ENCODE assay signal across 7 mouse cellular contexts in the genomic region with DNA sequence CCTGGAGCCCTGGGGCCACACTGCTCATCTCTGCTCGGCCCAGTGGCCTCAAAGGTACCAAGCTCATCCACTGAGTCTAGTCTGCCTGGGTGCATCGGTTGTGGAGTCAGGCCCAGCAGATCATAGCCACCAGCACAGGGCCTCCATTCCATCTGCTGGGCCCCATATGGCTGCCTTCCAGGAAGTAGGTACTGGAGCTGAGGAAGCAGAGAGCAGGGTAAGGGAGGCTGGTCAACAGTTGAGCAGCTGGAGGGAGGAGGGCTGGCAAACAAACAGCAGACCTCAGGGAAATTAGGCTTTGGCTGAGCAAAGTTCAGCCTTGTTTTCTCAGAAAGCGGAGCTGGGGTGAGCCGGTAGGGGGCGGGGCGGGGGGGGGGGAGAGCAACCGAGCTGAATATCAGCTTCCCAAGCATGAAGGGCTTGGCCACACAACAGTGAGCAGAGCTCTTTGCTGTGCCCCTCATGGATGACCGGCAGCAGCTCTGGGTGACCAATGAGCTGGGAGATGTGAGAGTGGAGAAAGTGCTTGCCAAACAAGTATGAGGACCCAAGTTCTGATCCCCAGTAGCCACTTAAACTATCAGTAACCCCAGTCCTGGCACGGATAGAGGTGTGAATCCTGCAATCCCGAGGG.
DNase-seq lines count a peak whose midpoint lies in the region; ATAC-seq and TF ChIP-seq lines count a peak whose summit lies in the region.

No protein-coding gene starts in this region.

- no peaks in the 10 kb centered on the region for H3K9me3 ChIP-seq in lung, postnatal 0 days (ENCODE audit: low read length)

- H3K36me3 ChIP-seq in lung, postnatal 0 days (ENCODE audit: insufficient read depth, low read length) = no peaks in the 10 kb centered on the region
- no peaks in the 10 kb centered on the region for H3K36me3 ChIP-seq in small intestine, adult 2 months (ENCODE audit: control insufficient read depth, insufficient read depth, low read length)

- H3K4me1 ChIP-seq in lung, postnatal 0 days (ENCODE audit: insufficient read depth, low read depth, low read length) = peaks cover 32% of the 10 kb centered on the region
- H3K4me1 ChIP-seq in small intestine, adult 2 months (ENCODE audit: control insufficient read depth, insufficient read depth, insufficient read length, low read length) = peaks cover 40% of the 10 kb centered on the region

- no peaks in the 10 kb centered on the region for H3K27me3 ChIP-seq in lung, postnatal 0 days (replicated peaks; ENCODE audit: insufficient read depth, low read length)
- no peaks in the 10 kb centered on the region for H3K27me3 ChIP-seq in small intestine, adult 2 months (ENCODE audit: control insufficient read depth, insufficient read depth, low read length)

- WGBS in lung, postnatal 0 days = 25% methylated on average over 10 of the region's 10 CpGs
- WGBS in small intestine, adult 2 months = 10% methylated on average over 10 of the region's 10 CpGs

- TF ChIP-seq EP300 in lung, postnatal 0 days (IDR thresholded peaks at IDR 0.05) = no peak

- H3K9ac ChIP-seq in lung, postnatal 0 days (replicated peaks; ENCODE audit: low read depth) = no peak overlapping the region

- H3K4me3 ChIP-seq in lung, postnatal 0 days (ENCODE audit: low read depth, low read length) = no peak overlapping the region
- no peak overlapping the region for H3K4me3 ChIP-seq in small intestine, adult 2 months (ENCODE audit: low read depth, low read length)

- no peak for TF ChIP-seq POLR2A in brain, embryonic 14.5 days (IDR thresholded peaks at IDR 0.05; ENCODE audit: borderline replicate concordance, extremely low read depth, insufficient read depth, insufficient read length, poor library complexity, severe bottlenecking)
- TF ChIP-seq POLR2A in small intestine, adult 2 months (IDR thresholded peaks at IDR 0.05; ENCODE audit: low read depth, low read length) = no peak

- no peak overlapping the region for H3K4me2 ChIP-seq in lung, postnatal 0 days (replicated peaks; ENCODE audit: low read depth, low read length)

- peak overlapping the region; percentile 73 for H3K27ac ChIP-seq in lung, postnatal 0 days (ENCODE audit: low read length)
- peak overlapping the region; percentile 100 for H3K27ac ChIP-seq in small intestine, adult 2 months (ENCODE audit: insufficient read depth, low read depth, low read length)

- no peak for ATAC-seq in lung, postnatal 0 days

- TF ChIP-seq CTCF in brain, embryonic 14.5 days (IDR thresholded peaks at IDR 0.05; ENCODE audit: borderline replicate concordance, extremely low read depth, insufficient read depth, insufficient read length) = no peak
- TF ChIP-seq CTCF in lung, postnatal 0 days (IDR thresholded peaks at IDR 0.05) = no peak
- no peak for TF ChIP-seq CTCF in small intestine, adult 2 months (IDR thresholded peaks at IDR 0.05; ENCODE audit: extremely low read depth, insufficient read length, insufficient replicate concordance, low read depth, low read length)

- DNase-seq in Muller cell, postnatal 12 days (ENCODE audit: inconsistent ontology term) = peak; percentile 45
- peak; percentile 75 for DNase-seq in brain, embryonic 14.5 days (ENCODE audit: low read depth)
- peak; percentile 68 for DNase-seq in gastrocnemius, postnatal 25 days
- peak; percentile 75 for DNase-seq in kidney, adult 18-20 months
- DNase-seq in lung, postnatal 0 days (ENCODE audit: low spot score) = peak; percentile 78
- no peak for DNase-seq in B cell, adult 2 months

Comparison
In these comparisons a context has a peak if more than half of its experiments do, and no peak if none do; other contexts are left out.
1. DNase-seq: peak in Muller cell, postnatal 12 days (single experiment), brain, embryonic 14.5 days (single experiment), gastrocnemius, postnatal 25 days (single experiment), kidney, adult 18-20 months (single experiment) and lung, postnatal 0 days (single experiment); none in B cell, adult 2 months (0 of 2).